Mouse (Mus musculus): ENCODE measurements at regions not wholly inside any gene's neighbourhood (a gene's known extent, or its start where the extent isn't known, plus 50 kb on each side); places are given as distances from the start of the nearest gene placed in this dataset.

GRCm38 (mm10) chr12:35259781-35260180, 212.8 kb downstream of the Snx13 start:
- H3K4me1 ChIP-seq (ENCODE audit: control insufficient read depth, insufficient read depth, low read length): no peaks in the 10 kb centered on the region
- H3K27ac ChIP-seq (ENCODE audit: insufficient read depth, low read depth, low read length): no peak overlapping the region
- no peak for TF ChIP-seq POLR2A (IDR thresholded peaks at IDR 0.05; ENCODE audit: borderline replicate concordance, low read depth, low read length)
- no peak for TF ChIP-seq CTCF (IDR thresholded peaks at IDR 0.05; ENCODE audit: low read depth, low read length)
- no peak overlapping the region for H3K4me3 ChIP-seq (ENCODE audit: insufficient read depth, low read length)

GRCm38 (mm10) chr12:35255723-35256401, 208.9 kb downstream of the Snx13 start:
- Histone ChIP-seq H3K4me1 (ENCODE audit: control insufficient read depth, insufficient read depth, low read length) (no peaks in the 10 kb centered on the region), H3K27ac (ENCODE audit: insufficient read depth, low read depth, low read length) (no peak overlapping the region), H3K4me3 (ENCODE audit: insufficient read depth, low read length) (no peak overlapping the region)
- no peak for TF ChIP-seq CTCF (IDR thresholded peaks at IDR 0.05; ENCODE audit: low read depth, low read length)
- TF ChIP-seq POLR2A (IDR thresholded peaks at IDR 0.05; ENCODE audit: borderline replicate concordance, low read depth, low read length): no peak

GRCm38 (mm10) chr12:35248476-35248875, 201.5 kb downstream of the Snx13 start:
- no peak overlapping the region for H3K4me3 ChIP-seq (ENCODE audit: insufficient read depth, low read length)
- peaks cover 6% of the 10 kb centered on the region; the same call in 1 of the 2 replicates for H3K4me1 ChIP-seq (ENCODE audit: control insufficient read depth, insufficient read depth, low read length)
- H3K27ac ChIP-seq (ENCODE audit: insufficient read depth, low read depth, low read length): no peak overlapping the region
- no peak for TF ChIP-seq CTCF (IDR thresholded peaks at IDR 0.05; ENCODE audit: low read depth, low read length)
- no peak for TF ChIP-seq POLR2A (IDR thresholded peaks at IDR 0.05; ENCODE audit: borderline replicate concordance, low read depth, low read length)

- no peak overlapping the region for H3K4me3 ChIP-seq (ENCODE audit: insufficient read depth, low read length)
- TF ChIP-seq CTCF (IDR thresholded peaks at IDR 0.05; ENCODE audit: low read depth, low read length) (no peak), POLR2A (IDR thresholded peaks at IDR 0.05; ENCODE audit: borderline replicate concordance, low read depth, low read length) (no peak)
- no peak overlapping the region for H3K27ac ChIP-seq (ENCODE audit: insufficient read depth, low read depth, low read length)
- H3K4me1 ChIP-seq (ENCODE audit: control insufficient read depth, insufficient read depth, low read length): peaks cover 6% of the 10 kb centered on the region; the same call in 1 of the 2 replicates
Observed at GRCm38 (mm10) chr12:35246226-35247014, 199.4 kb downstream of the Snx13 start.

- no peak for TF ChIP-seq POLR2A (IDR thresholded peaks at IDR 0.05; ENCODE audit: borderline replicate concordance, low read depth, low read length)
- no peak for TF ChIP-seq CTCF (IDR thresholded peaks at IDR 0.05; ENCODE audit: low read depth, low read length)
- no peak overlapping the region for H3K4me3 ChIP-seq (ENCODE audit: insufficient read depth, low read length)
- H3K4me1 ChIP-seq (ENCODE audit: control insufficient read depth, insufficient read depth, low read length): peaks cover 4% of the 10 kb centered on the region
- H3K27ac ChIP-seq (ENCODE audit: insufficient read depth, low read depth, low read length): no peak overlapping the region
Observed at GRCm38 (mm10) chr12:35232322-35232673, 185.3 kb downstream of the Snx13 start.

- H3K4me3 ChIP-seq (ENCODE audit: insufficient read depth, low read length): no peak overlapping the region
- no peak for TF ChIP-seq CTCF (IDR thresholded peaks at IDR 0.05; ENCODE audit: low read depth, low read length)
- no peak for TF ChIP-seq POLR2A (IDR thresholded peaks at IDR 0.05; ENCODE audit: borderline replicate concordance, low read depth, low read length)
- peaks cover 4% of the 10 kb centered on the region for H3K4me1 ChIP-seq (ENCODE audit: control insufficient read depth, insufficient read depth, low read length)
- H3K27ac ChIP-seq (ENCODE audit: insufficient read depth, low read depth, low read length): no peak overlapping the region
Observed at GRCm38 (mm10) chr12:35231414-35232321, 184.7 kb downstream of the Snx13 start.

- no peaks in the 10 kb centered on the region for H3K4me1 ChIP-seq (ENCODE audit: control insufficient read depth, insufficient read depth, low read length)
- TF ChIP-seq CTCF (IDR thresholded peaks at IDR 0.05; ENCODE audit: low read depth, low read length): no peak
- TF ChIP-seq POLR2A (IDR thresholded peaks at IDR 0.05; ENCODE audit: borderline replicate concordance, low read depth, low read length): no peak
- H3K27ac ChIP-seq (ENCODE audit: insufficient read depth, low read depth, low read length): no peak overlapping the region
- H3K4me3 ChIP-seq (ENCODE audit: insufficient read depth, low read length): no peak overlapping the region
Observed at GRCm38 (mm10) chr12:35220429-35220828, 173.4 kb downstream of the Snx13 start.

GRCm38 (mm10) chr12:35220002-35220401, 173.0 kb downstream of the Snx13 start:
- no peak overlapping the region for H3K27ac ChIP-seq (ENCODE audit: insufficient read depth, low read depth, low read length)
- peaks cover 2% of the 10 kb centered on the region; the same call in 1 of the 2 replicates for H3K4me1 ChIP-seq (ENCODE audit: control insufficient read depth, insufficient read depth, low read length)
- TF ChIP-seq CTCF (IDR thresholded peaks at IDR 0.05; ENCODE audit: low read depth, low read length): no peak
- H3K4me3 ChIP-seq (ENCODE audit: insufficient read depth, low read length): no peak overlapping the region

GRCm38 (mm10) chr12:35216725-35217124, 169.7 kb downstream of the Snx13 start:
- Histone ChIP-seq H3K27ac (ENCODE audit: insufficient read depth, low read depth, low read length) (no peak overlapping the region), H3K4me3 (ENCODE audit: insufficient read depth, low read length) (no peak overlapping the region), H3K4me1 (ENCODE audit: control insufficient read depth, insufficient read depth, low read length) (peaks cover 7% of the 10 kb centered on the region)
- TF ChIP-seq CTCF (IDR thresholded peaks at IDR 0.05; ENCODE audit: low read depth, low read length): no peak
- TF ChIP-seq POLR2A (IDR thresholded peaks at IDR 0.05; ENCODE audit: borderline replicate concordance, low read depth, low read length): no peak
